Mouse (Mus musculus): Measurements from ENCODE around the gene Slc35f4. TPM values are rescaled to one million over a fixed set of nuclear protein-coding genes. Genes with fewer than 3 reads are reported as not detected.

The Slc35f4 gene
- total and polyA plus RNA-seq, 3 experiments, result not detected

- Histone ChIP-seq H3K4me3 (ENCODE audit: control insufficient read depth in 1 of 2, insufficient read depth in 1 of 2, low read depth in 2 of 2, low read length in 2 of 2) (no peak overlapping the region), H3K36me3 (ENCODE audit: control insufficient read depth in 1 of 2, insufficient read depth in 2 of 2, low read length in 2 of 2) (no peaks in the 10 kb centered on the region), H3K4me1 (ENCODE audit: control insufficient read depth in 1 of 2, insufficient read depth in 2 of 2, low read length in 2 of 2) (no peaks in the 10 kb centered on the region), H3K27ac (ENCODE audit: control insufficient read depth, low read depth, low read length) (no peak overlapping the region), H3K9me3 (replicated peaks; ENCODE audit: insufficient read depth, low read length) (no peaks in the 10 kb centered on the region), H3K27me3 (ENCODE audit: control insufficient read depth in 1 of 2, insufficient read depth in 2 of 2, low read length in 2 of 2) (no peaks in the 10 kb centered on the region), H3K9ac (ENCODE audit: control insufficient read depth, low read depth, low read length, poor library complexity, severe bottlenecking) (no peak overlapping the region), H3K79me2 (ENCODE audit: control insufficient read depth, insufficient read depth, low read length, poor library complexity) (no peaks in the 10 kb centered on the region)
- TF ChIP-seq JUND (IDR thresholded peaks at IDR 0.05; ENCODE audit: low read depth, low read length) (no peak), RCOR1 (IDR thresholded peaks at IDR 0.05; ENCODE audit: low read depth, low read length) (no peak), GABPA (IDR thresholded peaks at IDR 0.05; ENCODE audit: low read depth, low read length) (no peak)
- no peak for DNase-seq (ENCODE audit: low read depth, low spot score)
Observed at GRCm38 (mm10) chr14:49454283-49454914, 71.4 kb downstream of the Slc35f4 start.

- TF ChIP-seq POLR2AphosphoS5 (IDR thresholded peaks at IDR 0.05; ENCODE audit: borderline replicate concordance, low read depth, low read length) (no peak), CTCF (IDR thresholded peaks at IDR 0.05 in 2 of 3, conservative IDR thresholded peaks at IDR 0.05 in 1 of 3; ENCODE audit: control insufficient read depth in 1 of 3, insufficient read depth in 1 of 3, low read depth in 2 of 3, low read length in 3 of 3, poor library complexity in 1 of 3, severe bottlenecking in 1 of 3) (no peak), ZKSCAN1 (IDR thresholded peaks at IDR 0.05; ENCODE audit: low read depth, low read length) (no peak), MAFK (IDR thresholded peaks at IDR 0.05; ENCODE audit: borderline replicate concordance, low read depth, low read length) (no peak), CHD2 (IDR thresholded peaks at IDR 0.05; ENCODE audit: low read length) (no peak), RAD21 (IDR thresholded peaks at IDR 0.05; ENCODE audit: low read depth, low read length) (no peak), MYB (IDR thresholded peaks at IDR 0.05; ENCODE audit: low read depth, low read length) (no peak), KAT2A (conservative IDR thresholded peaks at IDR 0.05; ENCODE audit: low read depth, low read length) (no peak), USF2 (IDR thresholded peaks at IDR 0.05; ENCODE audit: borderline replicate concordance in 1 of 2, insufficient read depth in 1 of 2, low read depth in 1 of 2, low read length in 2 of 2) (no peak), NELFE (IDR thresholded peaks at IDR 0.05; ENCODE audit: low read depth, low read length) (no peak), ETS1 (IDR thresholded peaks at IDR 0.05; ENCODE audit: low read depth, low read length) (no peak), SMC3 (IDR thresholded peaks at IDR 0.05; ENCODE audit: low read depth, low read length) (no peak), TAL1 (IDR thresholded peaks at IDR 0.05; ENCODE audit: low read length) (no peak), ZMIZ1 (IDR thresholded peaks at IDR 0.05; ENCODE audit: low read depth, low read length) (no peak), MAX (IDR thresholded peaks at IDR 0.05; ENCODE audit: low read length) (no peak), MXI1 (IDR thresholded peaks at IDR 0.05; ENCODE audit: low read depth, low read length) (no peak)
- Histone ChIP-seq H3K9ac (ENCODE audit: control insufficient read depth, low read depth, low read length, poor library complexity, severe bottlenecking) (no peak overlapping the region), H3K27ac (ENCODE audit: control insufficient read depth, low read depth, low read length) (no peak overlapping the region), H3K4me3 (ENCODE audit: control insufficient read depth in 1 of 2, insufficient read depth in 1 of 2, low read depth in 2 of 2, low read length in 2 of 2) (no peak overlapping the region), H3K79me2 (ENCODE audit: control insufficient read depth, insufficient read depth, low read length, poor library complexity) (no peaks in the 10 kb centered on the region), H3K27me3 (ENCODE audit: control insufficient read depth in 1 of 2, insufficient read depth in 2 of 2, low read length in 2 of 2) (no peaks in the 10 kb centered on the region), H3K36me3 (ENCODE audit: control insufficient read depth in 1 of 2, insufficient read depth in 2 of 2, low read length in 2 of 2) (no peaks in the 10 kb centered on the region), H3K9me3 (replicated peaks; ENCODE audit: insufficient read depth, low read length) (no peaks in the 10 kb centered on the region), H3K4me1 (ENCODE audit: control insufficient read depth in 1 of 2, insufficient read depth in 2 of 2, low read length in 2 of 2) (no peaks in the 10 kb centered on the region)
- DNase-seq (ENCODE audit: low read depth, low spot score), result no peak
Observed at GRCm38 (mm10) chr14:49453782-49454181, 72.1 kb downstream of the Slc35f4 start.
